Mouse (Mus musculus): ENCODE measurements at regions not wholly inside any gene's neighbourhood (a gene's known extent, or its start where the extent isn't known, plus 50 kb on each side); places are given as distances from the start of the nearest gene placed in this dataset.

DNA sequence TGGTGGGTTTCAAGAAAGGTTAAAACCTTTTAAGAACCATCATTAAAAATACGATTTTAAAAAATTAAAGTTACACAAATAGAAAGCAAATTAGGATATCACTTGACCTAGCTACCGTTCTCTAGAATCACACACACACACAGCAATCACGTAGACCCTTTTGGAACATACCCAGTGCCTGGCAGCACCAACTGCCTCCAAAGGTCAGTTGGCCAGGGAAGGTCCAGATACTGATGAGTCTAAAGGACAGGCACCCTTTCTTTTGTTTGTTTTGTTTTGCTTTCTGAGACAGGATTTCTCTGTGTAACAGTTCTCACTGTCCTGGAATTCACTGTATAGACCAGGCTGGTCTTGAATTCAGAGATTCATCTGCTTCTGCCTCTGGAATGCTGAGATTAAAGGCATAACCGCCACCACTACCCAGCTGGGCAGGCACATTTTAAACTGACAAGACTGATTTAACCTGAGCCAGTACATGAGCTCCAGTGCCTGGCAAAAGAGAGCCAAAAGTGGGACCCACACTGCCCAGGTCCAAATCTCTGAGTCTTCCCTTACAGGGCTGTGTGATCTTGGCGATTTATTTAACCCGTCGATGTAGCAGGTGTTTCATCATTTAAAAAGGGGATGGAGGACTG, 353.0 kb downstream of the Pmp22 start:
- DNase-seq (ENCODE audit: low spot score), result no peak

GRCm38 (mm10) chr11:63482593-63482992, 353.8 kb downstream of the Pmp22 start:
- DNase-seq (ENCODE audit: low spot score), result peak; percentile 26

GRCm38 (mm10) chr11:63487203-63487602, 358.4 kb downstream of the Pmp22 start:
- no peak for DNase-seq (ENCODE audit: low spot score)

DNA sequence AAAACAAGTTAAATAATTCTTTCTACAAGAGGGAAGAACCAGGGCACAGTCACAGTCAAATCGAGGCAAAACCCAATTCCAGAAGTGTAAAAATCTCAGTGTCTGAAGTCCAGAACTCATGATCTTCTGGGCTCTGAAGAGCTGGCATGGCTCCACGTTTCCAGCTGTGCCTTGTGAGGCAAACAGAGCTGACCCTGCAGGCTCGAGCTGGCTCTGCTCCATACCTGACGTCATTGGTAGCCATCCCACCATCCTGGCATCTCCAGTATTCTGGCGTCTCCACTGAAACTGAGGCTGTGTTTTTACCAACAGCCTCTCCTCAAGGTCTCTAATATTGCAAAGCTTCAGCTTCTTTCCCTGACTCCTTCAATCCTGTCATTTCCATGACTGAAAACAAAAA, 373.4 kb downstream of the Pmp22 start:
- DNase-seq (ENCODE audit: low spot score), result no peak

DNA sequence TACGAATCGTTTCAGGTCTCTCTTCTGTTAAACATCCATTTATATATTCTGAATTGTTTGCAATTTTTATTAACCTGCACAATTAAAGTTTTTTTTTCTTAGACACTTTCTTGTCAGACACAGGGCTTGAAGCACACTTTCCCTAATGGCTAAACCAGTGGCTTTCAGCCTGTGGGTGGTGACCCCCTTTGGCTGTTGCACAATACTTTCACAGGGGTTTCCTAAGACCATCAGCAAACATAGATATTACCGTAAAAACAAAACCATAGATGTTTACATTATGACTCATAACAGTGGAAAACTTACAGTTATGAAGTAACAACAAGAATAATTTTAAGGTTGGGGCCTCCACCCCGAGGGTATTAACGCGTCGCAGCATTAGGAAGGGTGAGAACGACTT, 378.6 kb downstream of the Pmp22 start:
- no peak for DNase-seq (ENCODE audit: low spot score)

GRCm38 (mm10) chr11:63508727-63509126, 379.9 kb downstream of the Pmp22 start:
- DNase-seq (ENCODE audit: low spot score), result no peak

GRCm38 (mm10) chr11:63510611-63511010, 381.8 kb downstream of the Pmp22 start:
- DNase-seq (ENCODE audit: low spot score), result no peak

- DNase-seq (ENCODE audit: low spot score), result no peak
Measured at GRCm38 (mm10) chr11:63514615-63515014, 385.8 kb downstream of the Pmp22 start.

- DNase-seq (ENCODE audit: low spot score), result no peak
Measured at GRCm38 (mm10) chr11:63518847-63519246, 390.1 kb downstream of the Pmp22 start.

DNA sequence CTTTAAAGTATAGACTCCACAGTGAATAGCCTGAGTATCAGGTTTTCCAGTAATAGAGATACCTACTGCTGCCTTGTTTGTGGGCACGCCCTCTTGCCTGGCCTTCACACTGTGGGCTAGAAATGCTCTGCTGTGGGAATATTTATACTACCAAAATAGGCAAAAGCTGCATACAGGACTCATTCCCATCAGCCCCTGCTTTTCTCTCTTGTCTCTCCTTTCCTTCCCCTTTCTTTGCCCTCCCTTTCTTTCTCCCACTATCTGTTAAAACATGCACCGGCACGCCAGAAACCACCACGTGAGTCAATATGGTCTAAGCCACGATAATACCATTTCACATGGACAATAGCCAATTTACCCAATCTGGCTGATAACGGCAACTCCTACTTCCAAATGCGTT, 395.5 kb downstream of the Pmp22 start:
- DNase-seq (ENCODE audit: low spot score), result no peak

GRCm38 (mm10) chr11:63525431-63525830, 396.6 kb downstream of the Pmp22 start:
- DNase-seq (ENCODE audit: low spot score), result no peak

DNA sequence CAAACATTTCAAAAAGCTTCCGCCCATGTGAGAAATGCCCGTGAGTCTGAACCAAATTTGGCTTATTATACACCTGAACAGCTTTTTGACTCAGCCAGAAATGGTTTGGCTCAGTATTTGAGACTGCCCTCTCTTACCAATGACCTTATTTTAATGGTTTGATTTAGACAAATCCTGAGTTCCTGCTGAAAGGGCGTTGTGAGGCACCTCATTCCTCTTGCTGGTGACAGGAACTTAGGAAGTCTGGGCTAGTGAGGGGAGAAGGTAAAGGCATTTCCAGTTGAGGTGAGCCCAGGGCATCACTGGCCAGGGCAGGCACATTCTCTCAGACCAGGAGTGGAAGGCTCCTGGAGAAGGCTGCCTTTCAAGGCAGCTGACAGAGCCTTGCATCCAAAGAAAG, 396.1 kb downstream of the Hs3st3b1 start:
- DNase-seq (ENCODE audit: low spot score), result no peak

DNA sequence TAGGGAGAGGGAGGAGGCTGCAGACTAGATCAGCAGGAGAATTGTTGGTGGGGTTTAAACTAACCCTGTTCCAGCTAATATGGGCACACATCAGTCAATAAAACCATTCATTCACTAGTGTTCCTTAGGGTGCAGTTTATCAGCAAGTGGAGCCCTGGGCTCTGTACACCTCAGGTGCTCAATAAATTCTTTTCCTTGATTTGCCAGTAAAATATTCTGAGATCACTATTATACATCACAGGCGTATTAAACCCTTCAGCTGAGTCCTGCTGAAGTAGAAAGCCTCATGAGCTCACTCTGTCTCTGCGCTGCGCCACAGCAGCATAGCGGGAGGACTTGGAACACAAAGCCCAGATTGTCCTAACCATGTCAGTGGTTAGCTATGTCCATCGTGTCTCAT, 389.3 kb downstream of the Hs3st3b1 start:
- no peak for DNase-seq (ENCODE audit: low spot score)

DNA sequence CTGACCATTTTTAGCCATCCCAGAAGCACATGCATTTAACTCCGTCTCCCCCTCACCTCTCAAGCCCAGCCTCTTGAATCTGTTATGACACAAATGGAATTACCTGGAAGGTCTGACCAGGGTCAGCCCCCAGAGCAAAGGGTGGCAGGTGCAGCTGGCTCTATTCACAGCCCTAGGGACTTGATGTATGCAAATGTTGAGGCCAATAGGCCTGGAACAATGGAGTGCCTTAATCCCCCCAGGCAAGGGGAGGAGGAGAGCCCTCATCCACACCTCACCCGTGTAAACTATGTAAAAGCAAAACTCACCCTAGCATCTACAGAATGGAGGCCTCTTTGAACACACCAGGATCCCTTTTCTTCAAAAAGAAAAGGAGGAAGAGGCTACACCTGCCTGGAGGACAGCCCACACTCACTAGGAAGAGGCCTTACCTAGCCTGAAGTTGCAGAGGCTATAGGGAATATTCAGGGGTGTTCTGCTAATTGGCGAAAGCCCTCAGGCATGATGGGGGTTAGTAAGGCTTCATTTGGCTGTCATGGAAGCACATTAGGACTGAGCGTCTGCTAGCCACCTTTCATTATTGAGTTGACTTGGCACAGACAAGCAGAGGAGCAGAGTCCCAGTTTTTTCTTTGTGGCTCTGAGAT, 388.4 kb downstream of the Hs3st3b1 start:
- DNase-seq (ENCODE audit: low spot score), result peak; percentile 11

DNA sequence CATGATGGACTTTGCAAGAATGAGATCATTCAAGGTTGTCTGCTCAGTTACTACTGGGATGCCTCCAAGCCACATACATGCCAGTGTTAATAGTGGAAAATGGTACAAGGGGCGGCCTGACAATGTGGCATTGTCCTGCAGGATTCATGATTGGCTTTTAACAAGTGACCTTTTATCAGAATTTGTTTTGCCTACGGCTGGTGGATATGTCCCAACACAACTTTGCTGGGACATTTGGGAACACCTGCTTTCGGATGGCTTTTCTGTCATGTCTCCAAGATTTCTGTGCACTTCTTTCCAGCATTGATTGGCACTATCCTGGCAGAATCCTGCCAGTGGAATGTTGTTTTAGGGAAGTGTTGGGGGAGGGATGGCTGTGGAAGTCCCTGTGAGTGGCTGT, 384.4 kb downstream of the Hs3st3b1 start:
- DNase-seq (ENCODE audit: low spot score), result no peak

DNA sequence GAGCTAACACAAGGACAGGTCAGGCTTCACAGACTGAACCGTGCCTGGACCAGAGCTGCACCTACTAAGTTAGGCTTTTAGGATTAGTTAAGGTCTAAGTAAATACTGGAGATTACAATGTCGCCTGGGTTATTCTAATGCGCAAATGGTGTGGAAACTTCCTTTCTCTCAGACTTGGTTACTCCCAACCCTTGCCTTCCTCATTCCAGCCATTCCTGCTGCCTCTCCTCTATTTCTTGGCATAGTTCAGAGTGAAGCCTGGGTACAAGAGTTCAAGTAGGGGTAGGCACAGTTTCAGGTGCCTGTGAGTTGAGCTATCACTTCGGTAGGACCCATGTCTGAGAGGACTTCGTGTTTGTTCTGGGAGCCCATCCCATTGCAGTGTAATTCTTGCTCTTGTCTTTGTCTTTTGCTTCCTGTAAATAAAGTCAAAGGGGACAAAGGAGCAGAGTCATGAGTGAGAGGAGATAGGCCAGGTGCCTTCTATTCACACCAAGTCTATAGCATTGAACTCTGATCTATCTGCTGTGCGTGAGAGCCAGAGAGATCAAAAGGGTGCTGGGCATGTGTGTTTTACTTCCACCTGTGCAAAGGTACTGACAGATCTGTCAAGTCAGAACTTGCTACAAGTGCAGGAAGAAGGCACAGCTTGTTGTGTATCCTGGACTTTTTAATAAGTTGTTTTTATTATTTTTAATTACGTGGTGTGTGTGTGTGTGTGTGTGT, 378.0 kb downstream of the Hs3st3b1 start:
- DNase-seq (ENCODE audit: low spot score), result no peak

GRCm38 (mm10) chr11:63545516-63545915, 376.6 kb downstream of the Hs3st3b1 start:
- DNase-seq (ENCODE audit: low spot score), result peak; percentile 6

GRCm38 (mm10) chr11:63560466-63560865, 361.6 kb downstream of the Hs3st3b1 start:
- DNase-seq (ENCODE audit: low spot score), result no peak

DNA sequence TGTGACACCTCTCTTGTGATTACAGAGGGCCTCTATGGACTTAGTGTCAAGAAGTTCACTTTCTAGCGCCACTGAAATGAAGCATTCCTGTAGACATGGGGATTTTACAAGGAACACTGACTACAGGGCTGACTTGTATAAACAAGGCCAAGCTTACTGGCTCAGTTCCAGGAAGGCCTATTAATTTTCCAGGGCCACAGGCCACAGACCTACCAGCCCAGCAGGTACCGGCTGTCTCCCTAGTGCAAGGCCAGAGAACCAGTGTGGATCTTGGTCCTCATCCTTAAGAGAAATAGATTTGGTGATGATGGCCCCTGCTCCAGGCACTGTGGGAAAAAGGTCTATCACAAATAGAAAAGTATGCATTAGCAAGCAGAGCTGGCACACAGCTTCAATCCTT, 359.4 kb downstream of the Hs3st3b1 start:
- DNase-seq (ENCODE audit: low spot score), result no peak

DNA sequence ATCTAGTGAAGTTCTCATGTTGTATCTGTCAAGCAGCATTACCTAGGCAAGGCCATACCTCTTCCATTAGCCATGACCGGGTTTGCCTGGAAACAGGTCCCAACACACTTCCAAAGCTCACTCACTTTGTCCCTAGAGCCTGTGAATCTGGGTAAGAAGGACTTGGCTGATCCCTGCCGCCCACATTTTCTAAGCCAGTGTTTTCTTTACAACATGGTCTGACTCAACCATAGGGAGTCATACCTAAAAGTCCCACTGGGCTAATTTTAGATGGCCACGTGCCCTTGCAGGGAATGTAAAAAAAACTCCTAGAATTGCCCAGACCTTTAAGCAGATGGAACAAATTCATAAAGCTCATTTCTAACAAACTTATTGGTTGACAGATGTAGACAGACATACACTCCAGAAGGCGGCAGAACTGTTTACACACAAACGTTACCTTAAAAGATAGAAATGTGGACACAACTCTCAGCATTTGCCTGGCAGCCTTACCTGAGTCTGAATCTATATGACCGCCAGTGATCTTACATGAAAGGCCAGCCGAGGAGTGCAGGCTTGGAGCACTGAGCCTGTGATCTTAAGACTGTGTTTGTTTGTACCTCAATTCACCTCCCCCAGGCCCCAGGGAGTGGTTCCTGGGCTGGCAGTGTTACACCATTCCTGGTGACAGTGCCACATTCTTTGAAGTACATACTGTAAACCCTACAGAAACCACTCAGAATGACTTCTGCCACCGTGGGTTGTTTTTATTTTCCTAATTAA, 356.4 kb downstream of the Hs3st3b1 start:
- DNase-seq (ENCODE audit: low spot score), result no peak

- DNase-seq (ENCODE audit: low spot score), result no peak
Measured at GRCm38 (mm10) chr11:63569785-63570479, 352.2 kb downstream of the Hs3st3b1 start.

DNA sequence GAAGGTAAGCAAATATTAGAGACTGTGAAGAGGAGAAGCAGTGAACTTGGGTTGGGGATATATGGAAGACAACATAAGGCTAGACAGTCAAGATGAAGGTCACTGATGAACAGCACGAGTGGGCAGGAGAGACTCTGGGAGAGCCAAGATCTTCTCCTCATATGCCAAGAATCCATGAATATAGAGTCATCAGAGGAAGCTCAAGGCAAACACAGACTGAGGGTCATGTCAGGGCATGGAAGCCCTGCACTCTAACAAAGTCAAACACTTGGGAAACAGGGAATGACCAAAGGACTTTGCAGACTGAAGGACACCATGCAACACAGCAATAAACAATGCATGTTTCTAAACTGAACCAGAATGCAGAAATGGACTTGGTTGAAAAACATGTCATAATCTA, 351.4 kb downstream of the Hs3st3b1 start:
- no peak for DNase-seq (ENCODE audit: low spot score)

Data from retina, embryonic 14.5 days (tissue).